Mouse (Mus musculus): ENCODE data around the gene Rab40b. TPM values are rescaled to one million over a fixed set of nuclear protein-coding genes. Genes with fewer than 3 reads are reported as not detected.
"Not testable (repeated sequence)": the region's sequence is repeated elsewhere in the genome, so short reads cannot be mapped to it uniquely, and the experiment has no call there.

The Rab40b gene
- polyA plus RNA-seq, 1 experiment from 2014 or later: 11.4 TPM

GRCm38 (mm10) chr11:121354091-121354707, 33.9 kb downstream of the Rab40b start, which contains the start of gene Wdr45b:
Wdr45b (minus strand) TSS chr11:121354445.
- peak; percentile 96 for ATAC-seq (replicated peaks)
- peaks cover 27% of the 10 kb centered on the region for H3K4me1 ChIP-seq
- peak within 1 kb of the TSS; percentile 86 for H3K4me2 ChIP-seq
- H3K27me3 ChIP-seq (replicated peaks): no peaks in the 10 kb centered on the region
- H3K9ac ChIP-seq: peak within 1 kb of the TSS; percentile 90
- H3K9me3 ChIP-seq: no peaks in the 10 kb centered on the region
- H3K36me3 ChIP-seq (replicated peaks): no peaks in the 10 kb centered on the region
- WGBS: 0% methylated on average over 68 of the region's 69 CpGs
- H3K27ac ChIP-seq: peak within 1 kb of the TSS; percentile 89
- H3K4me3 ChIP-seq: peak within 1 kb of the TSS; percentile 90

GRCm38 (mm10) chr11:121353326-121354090, 34.5 kb downstream of the Rab40b start:
- 3% methylated on average over 41 of the region's 41 CpGs for WGBS
- H3K9ac ChIP-seq: peak overlapping the region; percentile 90
- ATAC-seq (replicated peaks): peak; percentile 19; the same call in 1 of the 2 replicates
- H3K27ac ChIP-seq: peak overlapping the region; percentile 89
- H3K4me1 ChIP-seq: peaks cover 27% of the 10 kb centered on the region
- no peaks in the 10 kb centered on the region for H3K27me3 ChIP-seq (replicated peaks)
- no peaks in the 10 kb centered on the region for H3K36me3 ChIP-seq (replicated peaks)
- peak overlapping the region; percentile 85 for H3K4me2 ChIP-seq
- H3K9me3 ChIP-seq: no peaks in the 10 kb centered on the region
- peak overlapping the region; percentile 90 for H3K4me3 ChIP-seq

GRCm38 (mm10) chr11:121348727-121349126, 39.3 kb downstream of the Rab40b start:
- ATAC-seq (replicated peaks): not testable (repeated sequence)

GRCm38 (mm10) chr11:121348166-121348565, 39.9 kb downstream of the Rab40b start:
- no peak overlapping the region for H3K4me3 ChIP-seq

More at GRCm38 (mm10) chr11:121348727-121349126, 39.3 kb downstream of the Rab40b start:
- H3K4me2 ChIP-seq; H3K36me3 ChIP-seq (replicated peaks); H3K27me3 ChIP-seq (replicated peaks); H3K4me3 ChIP-seq; H3K27ac ChIP-seq; H3K9ac ChIP-seq; H3K9me3 ChIP-seq: not testable (repeated sequence)
- 86% methylated on average over 3 of the region's 3 CpGs for WGBS
- H3K4me1 ChIP-seq: peaks cover 18% of the 10 kb centered on the region

GRCm38 (mm10) chr11:121347036-121347435, 41.0 kb downstream of the Rab40b start:
- Histone ChIP-seq H3K4me1 (peaks cover 4% of the 10 kb centered on the region; the same call in 1 of the 2 replicates), H3K27me3 (replicated peaks) (no peaks in the 10 kb centered on the region), H3K27ac (no peak overlapping the region), H3K36me3 (replicated peaks) (0 out of 2 replicates have a peak, but pooled peaks cover 4% of the 10 kb centered on the region), H3K4me2 (no peak overlapping the region), H3K4me3 (no peak overlapping the region), H3K9ac (no peak overlapping the region), H3K9me3 (no peaks in the 10 kb centered on the region)
- 92% methylated on average over 2 of the region's 2 CpGs for WGBS
- ATAC-seq (replicated peaks): no peak

More at GRCm38 (mm10) chr11:121348166-121348565, 39.9 kb downstream of the Rab40b start:
- Histone ChIP-seq H3K9me3 (no peaks in the 10 kb centered on the region), H3K4me1 (peaks cover 13% of the 10 kb centered on the region), H3K9ac (no peak overlapping the region), H3K27me3 (replicated peaks) (no peaks in the 10 kb centered on the region), H3K27ac (no peak overlapping the region), H3K36me3 (replicated peaks) (0 out of 2 replicates have a peak, but pooled peaks cover 4% of the 10 kb centered on the region), H3K4me2 (no peak overlapping the region)
- no peak for ATAC-seq (replicated peaks)
- WGBS: 92% methylated on average over 2 of the region's 2 CpGs

GRCm38 (mm10) chr11:121342423-121342822, 45.6 kb downstream of the Rab40b start:
- WGBS: no CpG with 5 or more reads among the region's 1 CpGs
- H3K36me3 ChIP-seq (replicated peaks); H3K4me1 ChIP-seq; H3K4me2 ChIP-seq; H3K4me3 ChIP-seq; H3K27ac ChIP-seq; H3K9me3 ChIP-seq; H3K9ac ChIP-seq; H3K27me3 ChIP-seq (replicated peaks); ATAC-seq (replicated peaks): not testable (repeated sequence)

GRCm38 (mm10) chr11:121340287-121340686, 47.8 kb downstream of the Rab40b start:
- Histone ChIP-seq H3K9ac (no peak overlapping the region), H3K4me2 (no peak overlapping the region), H3K4me3 (no peak overlapping the region), H3K27me3 (replicated peaks) (no peaks in the 10 kb centered on the region), H3K4me1 (no peaks in the 10 kb centered on the region), H3K27ac (no peak overlapping the region), H3K36me3 (replicated peaks) (peaks cover 7% of the 10 kb centered on the region), H3K9me3 (no peaks in the 10 kb centered on the region)
- 75% methylated on average over 1 of the region's 1 CpGs for WGBS
- ATAC-seq (replicated peaks): no peak

GRCm38 (mm10) chr11:121339647-121340046, 48.4 kb downstream of the Rab40b start:
- 100% methylated on average over 1 of the region's 1 CpGs for WGBS

GRCm38 (mm10) chr11:121331641-121332040, 56.4 kb downstream of the Rab40b start:
- ATAC-seq (replicated peaks): no peak
- no peaks in the 10 kb centered on the region for H3K4me1 ChIP-seq
- H3K9ac ChIP-seq: no peak overlapping the region
- no peak overlapping the region for H3K4me3 ChIP-seq
- WGBS: 95% methylated on average over 3 of the region's 3 CpGs
- H3K27ac ChIP-seq: no peak overlapping the region
- H3K36me3 ChIP-seq (replicated peaks): peaks cover 42% of the 10 kb centered on the region
- H3K9me3 ChIP-seq: no peaks in the 10 kb centered on the region
- H3K27me3 ChIP-seq (replicated peaks): no peaks in the 10 kb centered on the region
- H3K4me2 ChIP-seq: no peak overlapping the region

More at GRCm38 (mm10) chr11:121339647-121340046, 48.4 kb downstream of the Rab40b start:
- Histone ChIP-seq H3K36me3 (replicated peaks) (peaks cover 13% of the 10 kb centered on the region), H3K4me1 (no peaks in the 10 kb centered on the region), H3K4me2 (no peak overlapping the region), H3K9ac (no peak overlapping the region), H3K27ac (no peak overlapping the region), H3K9me3 (no peaks in the 10 kb centered on the region), H3K27me3 (replicated peaks) (no peaks in the 10 kb centered on the region), H3K4me3 (no peak overlapping the region)
- no peak for ATAC-seq (replicated peaks)

- Histone ChIP-seq H3K27ac (no peak overlapping the region), H3K4me2 (no peak overlapping the region), H3K27me3 (replicated peaks) (no peaks in the 10 kb centered on the region), H3K4me1 (no peaks in the 10 kb centered on the region), H3K4me3 (no peak overlapping the region), H3K9ac (no peak overlapping the region), H3K9me3 (no peaks in the 10 kb centered on the region), H3K36me3 (replicated peaks) (peaks cover 22% of the 10 kb centered on the region)
- ATAC-seq (replicated peaks): no peak
These were observed 59.4 kb downstream of the Rab40b start for GRCm38 (mm10) chr11:121328619-121329018.

- no peak overlapping the region for H3K27ac ChIP-seq
- H3K4me1 ChIP-seq: no peaks in the 10 kb centered on the region
- no peaks in the 10 kb centered on the region for H3K9me3 ChIP-seq
- H3K36me3 ChIP-seq (replicated peaks): peaks cover 21% of the 10 kb centered on the region
- WGBS: 96% methylated on average over 9 of the region's 9 CpGs
- H3K4me3 ChIP-seq: no peak overlapping the region
- no peak overlapping the region for H3K9ac ChIP-seq
- no peak overlapping the region for H3K4me2 ChIP-seq
- no peak for ATAC-seq (replicated peaks)
- H3K27me3 ChIP-seq (replicated peaks): no peaks in the 10 kb centered on the region
These were observed 59.8 kb downstream of the Rab40b start for GRCm38 (mm10) chr11:121328206-121328605.

GRCm38 (mm10) chr11:121326681-121327080, 61.4 kb downstream of the Rab40b start:
- no peak overlapping the region for H3K27ac ChIP-seq
- no peak overlapping the region for H3K4me3 ChIP-seq
- no peaks in the 10 kb centered on the region for H3K9me3 ChIP-seq
- peaks cover 18% of the 10 kb centered on the region for H3K36me3 ChIP-seq (replicated peaks)
- ATAC-seq (replicated peaks): no peak
- no peak overlapping the region for H3K9ac ChIP-seq
- 97% methylated on average over 5 of the region's 5 CpGs for WGBS
- no peaks in the 10 kb centered on the region for H3K4me1 ChIP-seq
- no peaks in the 10 kb centered on the region for H3K27me3 ChIP-seq (replicated peaks)
- H3K4me2 ChIP-seq: no peak overlapping the region

Data from midbrain, embryonic 15.5 days (tissue).